ENCODE assay signal across 20 mouse cellular contexts in genomic region chr17:91657036-91657435, GRCm38 (mm10).
DNase-seq lines count a peak whose midpoint lies in the region; ATAC-seq and TF ChIP-seq lines count a peak whose summit lies in the region.
"Had no signal": no experiment of that assay in that cellular context is flagged by ENCODE, and none has a peak within 500 bp of the region (broad histone marks: within the 10 kb centered on the region; RNA-seq: fewer than 3 reads in every experiment).

No protein-coding gene starts in this region.

- no peaks in the 10 kb centered on the region for H3K36me3 ChIP-seq in forebrain, embryonic 11.5 days (ENCODE audit: control insufficient read depth, insufficient read depth, low read length)
- no peaks in the 10 kb centered on the region for H3K36me3 ChIP-seq in forebrain, postnatal 0 days (ENCODE audit: insufficient read depth)
- no peaks in the 10 kb centered on the region for H3K36me3 ChIP-seq in lung, postnatal 0 days (ENCODE audit: insufficient read depth, low read length)
- H3K36me3 ChIP-seq in midbrain, postnatal 0 days (ENCODE audit: insufficient read depth, low read length) = no peaks in the 10 kb centered on the region
- H3K36me3 ChIP-seq in midbrain, embryonic 14.5 days (ENCODE audit: control insufficient read depth, insufficient read depth, low read length) = no peaks in the 10 kb centered on the region
- H3K36me3 ChIP-seq in forebrain, embryonic 16.5 days (ENCODE audit: control insufficient read depth, insufficient read depth) = no peaks in the 10 kb centered on the region
- H3K36me3 ChIP-seq in liver, postnatal 0 days (replicated peaks; ENCODE audit: insufficient read depth, low read length) = no peaks in the 10 kb centered on the region
- H3K36me3 ChIP-seq: embryonic facial prominence, embryonic 15.5 days; heart, embryonic 13.5 days had no signal

- H3K9ac ChIP-seq in forebrain, embryonic 11.5 days (ENCODE audit: low read length) = no peak overlapping the region
- no peak overlapping the region for H3K9ac ChIP-seq in forebrain, postnatal 0 days
- no peak overlapping the region for H3K9ac ChIP-seq in lung, postnatal 0 days (replicated peaks; ENCODE audit: low read depth)
- no peak overlapping the region for H3K9ac ChIP-seq in midbrain, postnatal 0 days (replicated peaks; ENCODE audit: low read length, poor library complexity, severe bottlenecking)
- H3K9ac ChIP-seq in midbrain, embryonic 14.5 days (replicated peaks; ENCODE audit: low read length) = no peak overlapping the region
- no peak overlapping the region for H3K9ac ChIP-seq in forebrain, embryonic 16.5 days (replicated peaks; ENCODE audit: low read depth, low read length)
- no peak overlapping the region for H3K9ac ChIP-seq in liver, postnatal 0 days (replicated peaks)
- H3K9ac ChIP-seq: embryonic facial prominence, embryonic 15.5 days; heart, embryonic 13.5 days had no signal

- no peaks in the 10 kb centered on the region for H3K9me3 ChIP-seq in forebrain, embryonic 11.5 days (ENCODE audit: control insufficient read depth, low read length)
- no peaks in the 10 kb centered on the region for H3K9me3 ChIP-seq in forebrain, postnatal 0 days (ENCODE audit: low read length)
- no peaks in the 10 kb centered on the region for H3K9me3 ChIP-seq in lung, postnatal 0 days (ENCODE audit: low read length)
- H3K9me3 ChIP-seq in midbrain, postnatal 0 days (ENCODE audit: low read length) = no peaks in the 10 kb centered on the region
- no peaks in the 10 kb centered on the region for H3K9me3 ChIP-seq in midbrain, embryonic 14.5 days (ENCODE audit: control insufficient read depth, low read length)
- H3K9me3 ChIP-seq in forebrain, embryonic 16.5 days (ENCODE audit: control insufficient read depth, low read length) = no peaks in the 10 kb centered on the region
- H3K9me3 ChIP-seq in liver, postnatal 0 days (ENCODE audit: low read length) = no peaks in the 10 kb centered on the region
- H3K9me3 ChIP-seq: embryonic facial prominence, embryonic 15.5 days; heart, embryonic 13.5 days had no signal

- no peak for TF ChIP-seq EP300 in lung, postnatal 0 days (IDR thresholded peaks at IDR 0.05)
- no peak for TF ChIP-seq EP300 in liver, postnatal 0 days (IDR thresholded peaks at IDR 0.05; ENCODE audit: low read depth)

- H3K4me3 ChIP-seq in forebrain, embryonic 11.5 days (ENCODE audit: low read depth, low read length) = no peak overlapping the region
- H3K4me3 ChIP-seq in forebrain, postnatal 0 days (ENCODE audit: low read depth, low read length) = no peak overlapping the region
- H3K4me3 ChIP-seq in lung, postnatal 0 days (ENCODE audit: low read depth, low read length) = no peak overlapping the region
- no peak overlapping the region for H3K4me3 ChIP-seq in midbrain, postnatal 0 days (ENCODE audit: low read depth, low read length)
- H3K4me3 ChIP-seq in midbrain, embryonic 14.5 days (replicated peaks; ENCODE audit: low read depth, low read length) = no peak overlapping the region
- H3K4me3 ChIP-seq in forebrain, embryonic 16.5 days (replicated peaks; ENCODE audit: low read length) = no peak overlapping the region
- H3K4me3 ChIP-seq in liver, postnatal 0 days (ENCODE audit: low read depth, low read length) = no peak overlapping the region
- H3K4me3 ChIP-seq: embryonic facial prominence, embryonic 15.5 days; erythroblast, embryonic 14.5 days; gastrocnemius, adult 2 months; heart, embryonic 13.5 days had no signal

- H3K4me1 ChIP-seq in forebrain, embryonic 11.5 days (replicated peaks; ENCODE audit: control insufficient read depth, insufficient read depth, low read length) = no peaks in the 10 kb centered on the region
- H3K4me1 ChIP-seq in forebrain, postnatal 0 days (ENCODE audit: insufficient read depth) = no peaks in the 10 kb centered on the region
- H3K4me1 ChIP-seq in lung, postnatal 0 days (ENCODE audit: insufficient read depth, low read depth, low read length) = no peaks in the 10 kb centered on the region
- no peaks in the 10 kb centered on the region for H3K4me1 ChIP-seq in midbrain, postnatal 0 days (ENCODE audit: insufficient read depth, low read length)
- H3K4me1 ChIP-seq in midbrain, embryonic 14.5 days (ENCODE audit: control insufficient read depth, insufficient read depth, low read length) = no peaks in the 10 kb centered on the region
- H3K4me1 ChIP-seq in forebrain, embryonic 16.5 days (replicated peaks; ENCODE audit: control insufficient read depth, insufficient read depth, low read length) = no peaks in the 10 kb centered on the region
- H3K4me1 ChIP-seq in liver, postnatal 0 days (ENCODE audit: insufficient read depth) = no peaks in the 10 kb centered on the region
- H3K4me1 ChIP-seq: embryonic facial prominence, embryonic 15.5 days; heart, embryonic 13.5 days had no signal

- TF ChIP-seq CTCF in forebrain, postnatal 0 days (IDR thresholded peaks at IDR 0.05; ENCODE audit: low read depth) = no peak
- no peak for TF ChIP-seq CTCF in lung, postnatal 0 days (IDR thresholded peaks at IDR 0.05)
- TF ChIP-seq CTCF in midbrain, postnatal 0 days (IDR thresholded peaks at IDR 0.05) = no peak
- no peak for TF ChIP-seq CTCF in liver, postnatal 0 days (IDR thresholded peaks at IDR 0.05; ENCODE audit: low read depth)

- DNase-seq in forebrain, embryonic 11.5 days (ENCODE audit: low spot score) = no peak
- DNase-seq in forebrain, postnatal 0 days = no peak
- peak; percentile 4 for DNase-seq in lung, postnatal 0 days (ENCODE audit: low spot score)
- no peak for DNase-seq in lung, adult 18-20 months
- DNase-seq in midbrain, postnatal 0 days (ENCODE audit: low spot score) = peak; percentile 12
- DNase-seq in midbrain, embryonic 14.5 days = no peak
- no peak for DNase-seq in liver, postnatal 0 days
- DNase-seq: adrenal gland, postnatal 10 days; cerebellum, adult 18-20 months; cerebellum, adult 9-11 months; cerebellum, postnatal 36 days; gastrocnemius, adult 2 months; gastrocnemius, postnatal 25 days; heart, adult 11 months; heart, postnatal 36 days had no signal

- H3K4me2 ChIP-seq in forebrain, embryonic 11.5 days (ENCODE audit: low read depth, low read length, severe bottlenecking) = no peak overlapping the region
- no peak overlapping the region for H3K4me2 ChIP-seq in forebrain, postnatal 0 days (ENCODE audit: low read depth)
- H3K4me2 ChIP-seq in lung, postnatal 0 days (replicated peaks; ENCODE audit: low read depth, low read length) = no peak overlapping the region
- H3K4me2 ChIP-seq in midbrain, postnatal 0 days (ENCODE audit: low read depth, low read length, poor library complexity, severe bottlenecking) = no peak overlapping the region
- H3K4me2 ChIP-seq in midbrain, embryonic 14.5 days (ENCODE audit: low read length) = no peak overlapping the region
- no peak overlapping the region for H3K4me2 ChIP-seq in forebrain, embryonic 16.5 days (ENCODE audit: low read length)
- no peak overlapping the region for H3K4me2 ChIP-seq in liver, postnatal 0 days (ENCODE audit: low read depth, low read length)
- H3K4me2 ChIP-seq: embryonic facial prominence, embryonic 15.5 days; heart, embryonic 13.5 days had no signal

- H3K27ac ChIP-seq in forebrain, embryonic 11.5 days (ENCODE audit: low read depth, low read length) = no peak overlapping the region
- H3K27ac ChIP-seq in forebrain, postnatal 0 days (ENCODE audit: low read depth, low read length) = no peak overlapping the region
- no peak overlapping the region for H3K27ac ChIP-seq in lung, postnatal 0 days (ENCODE audit: low read length)
- no peak overlapping the region for H3K27ac ChIP-seq in midbrain, postnatal 0 days (ENCODE audit: low read depth, low read length)
- no peak overlapping the region for H3K27ac ChIP-seq in midbrain, embryonic 14.5 days (replicated peaks; ENCODE audit: low read depth, low read length)
- H3K27ac ChIP-seq in forebrain, embryonic 16.5 days (ENCODE audit: low read length) = no peak overlapping the region
- H3K27ac ChIP-seq in liver, postnatal 0 days (ENCODE audit: low read depth) = no peak overlapping the region
- H3K27ac ChIP-seq: embryonic facial prominence, embryonic 15.5 days; gastrocnemius, adult 2 months; heart, embryonic 13.5 days had no signal

- no peaks in the 10 kb centered on the region for H3K27me3 ChIP-seq in forebrain, embryonic 11.5 days (ENCODE audit: control insufficient read depth, insufficient read depth, low read length)
- H3K27me3 ChIP-seq in forebrain, postnatal 0 days (ENCODE audit: insufficient read depth, low read length) = no peaks in the 10 kb centered on the region
- H3K27me3 ChIP-seq in lung, postnatal 0 days (replicated peaks; ENCODE audit: insufficient read depth, low read length) = no peaks in the 10 kb centered on the region
- H3K27me3 ChIP-seq in midbrain, postnatal 0 days (ENCODE audit: insufficient read depth, low read length) = no peaks in the 10 kb centered on the region
- H3K27me3 ChIP-seq in midbrain, embryonic 14.5 days (ENCODE audit: control insufficient read depth, insufficient read depth, low read length) = no peaks in the 10 kb centered on the region
- H3K27me3 ChIP-seq in forebrain, embryonic 16.5 days (replicated peaks; ENCODE audit: control insufficient read depth, insufficient read depth, low read length) = no peaks in the 10 kb centered on the region
- no peaks in the 10 kb centered on the region for H3K27me3 ChIP-seq in liver, postnatal 0 days (ENCODE audit: insufficient read depth, low read length)
- H3K27me3 ChIP-seq: embryonic facial prominence, embryonic 15.5 days; heart, embryonic 13.5 days had no signal

- ATAC-seq in forebrain, embryonic 11.5 days (replicated peaks; ENCODE audit: low FRiP score) = 0 out of 2 replicates have a peak, but pooled peaks have one; percentile 47
- no peak for ATAC-seq in forebrain, postnatal 0 days
- no peak for ATAC-seq in lung, postnatal 0 days
- ATAC-seq in midbrain, postnatal 0 days (ENCODE audit: low FRiP score) = no peak
- no peak for ATAC-seq in midbrain, embryonic 14.5 days (ENCODE audit: low FRiP score, low TSS enrichment)
- ATAC-seq in forebrain, embryonic 16.5 days = peak; percentile 52; the same call in 1 of the 2 replicates
- no peak for ATAC-seq in liver, postnatal 0 days
- ATAC-seq: hindbrain, embryonic 16.5 days had no signal

Comparison
In these comparisons a context has a peak if more than half of its experiments do, and no peak if none do; other contexts are left out.
1. ATAC-seq: peak in forebrain, embryonic 11.5 days (single experiment) and forebrain, embryonic 16.5 days (single experiment); none in forebrain, postnatal 0 days (single experiment), lung, postnatal 0 days (single experiment), midbrain, postnatal 0 days (single experiment), midbrain, embryonic 14.5 days (single experiment) and liver, postnatal 0 days (single experiment).
2. DNase-seq: peak in lung, postnatal 0 days (single experiment) and midbrain, postnatal 0 days (single experiment); none in forebrain, embryonic 11.5 days (single experiment), forebrain, postnatal 0 days (single experiment), lung, adult 18-20 months (0 of 2), midbrain, embryonic 14.5 days (single experiment) and liver, postnatal 0 days (single experiment).